In genomic region chr12:87423700-87424099, GRCm38 (mm10) we compare ENCODE assay signal across 23 mouse cellular contexts.
"Had no signal": no experiment of that assay in that cellular context is flagged by ENCODE, and none has a peak within 500 bp of the region (broad histone marks: within the 10 kb centered on the region; RNA-seq: fewer than 3 reads in every experiment).

No protein-coding gene starts in this region.

- H3K4me2 ChIP-seq: limb, embryonic 12.5 days; limb, embryonic 15.5 days; liver, embryonic 12.5 days; liver, embryonic 15.5 days; lung, embryonic 15.5 days; midbrain, embryonic 13.5 days; neural tube, embryonic 12.5 days; neural tube, embryonic 15.5 days had no signal

- H3K9me3 ChIP-seq: limb, embryonic 12.5 days; limb, embryonic 15.5 days; liver, embryonic 12.5 days; liver, embryonic 15.5 days; lung, embryonic 15.5 days; megakaryocyte, embryonic 14.5 days; midbrain, embryonic 13.5 days; neural tube, embryonic 12.5 days; neural tube, embryonic 15.5 days had no signal

- H3K4me3 ChIP-seq: limb, embryonic 12.5 days; limb, embryonic 15.5 days; liver, embryonic 12.5 days; liver, embryonic 15.5 days; lung, embryonic 15.5 days; megakaryocyte, embryonic 14.5 days; midbrain, embryonic 13.5 days; neural tube, embryonic 12.5 days; neural tube, embryonic 15.5 days had no signal

- H3K27ac ChIP-seq: limb, embryonic 12.5 days; limb, embryonic 15.5 days; liver, embryonic 12.5 days; liver, embryonic 15.5 days; lung, embryonic 15.5 days; neural tube, embryonic 15.5 days; stomach, postnatal 0 days had no signal

- ATAC-seq: liver, embryonic 12.5 days had no signal

- H3K4me1 ChIP-seq: limb, embryonic 12.5 days; limb, embryonic 15.5 days; lung, embryonic 15.5 days had no signal

- H3K9ac ChIP-seq: limb, embryonic 12.5 days; limb, embryonic 15.5 days; liver, embryonic 12.5 days; liver, embryonic 15.5 days; lung, embryonic 15.5 days; midbrain, embryonic 13.5 days; neural tube, embryonic 12.5 days; neural tube, embryonic 15.5 days had no signal

- H3K27me3 ChIP-seq: limb, embryonic 12.5 days; limb, embryonic 15.5 days; liver, embryonic 12.5 days; liver, embryonic 15.5 days; lung, embryonic 15.5 days; megakaryocyte, embryonic 14.5 days; midbrain, embryonic 13.5 days; neural tube, embryonic 12.5 days; neural tube, embryonic 15.5 days had no signal

- DNase-seq: kidney, adult 18-20 months; kidney, adult 9 months; kidney, postnatal 14 days; kidney, postnatal 4 days; left cerebral cortex, postnatal 4 days; lung, adult 18-20 months; lung, postnatal 10 days; lung, postnatal 36 days; right cerebral cortex, adult 18-20 months; right cerebral cortex, postnatal 14 days; right cerebral cortex, postnatal 4 days; thymus, adult 2 months; thymus, postnatal 25 days had no signal
